In the genomic region with DNA sequence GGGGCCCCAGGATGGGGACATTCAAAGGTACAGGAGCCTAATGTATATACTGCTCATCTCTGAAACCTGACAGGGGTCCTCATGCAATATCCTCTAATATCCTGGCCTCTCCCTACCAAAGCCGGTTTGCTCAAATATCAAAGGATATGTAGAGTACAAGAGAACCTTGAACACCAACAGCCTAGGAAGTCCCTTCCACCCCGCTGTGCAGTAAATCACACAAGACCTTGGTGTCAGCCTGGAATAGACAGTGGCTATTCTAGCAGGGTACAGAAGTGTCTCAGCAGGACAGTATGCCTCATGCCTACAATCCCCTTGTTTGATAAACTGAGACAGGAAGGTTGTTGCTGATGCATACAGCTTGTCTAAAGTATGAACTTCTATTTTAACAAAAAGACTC, we compare ENCODE assay signal across 19 mouse cellular contexts. TPM values are rescaled to one million over a fixed set of nuclear protein-coding genes. Genes with fewer than 3 reads are reported as not detected.
"Had no signal": no experiment of that assay in that cellular context is flagged by ENCODE, and none has a peak within 500 bp of the region (broad histone marks: within the 10 kb centered on the region; RNA-seq: fewer than 3 reads in every experiment).

No protein-coding gene starts in this region.

- DNase-seq: cerebellum, adult 9-11 months; cerebellum, postnatal 10 days; cerebellum, postnatal 14 days; cerebellum, postnatal 25 days; cerebellum, postnatal 36 days; embryo, embryonic 11 days; forebrain, postnatal 0 days; gastrocnemius, adult 2 months; gastrocnemius, postnatal 10 days; gastrocnemius, postnatal 14 days; gastrocnemius, postnatal 25 days; gastrocnemius, postnatal 36 days; heart, adult 11 months; heart, adult 18-20 months; heart, adult 2 months had no signal

RNA-seq across cellular contexts. Expression of gene Sall1, which starts 46.7 kb away (rescaled TPM):
- total RNA-seq: common myeloid progenitor, adult 5-6 weeks; gastrocnemius, adult 18-20 months; gastrocnemius, adult 2 months; gastrocnemius, adult 8-10 months; gastrocnemius, postnatal 25 days; gastrocnemius, postnatal 36 days; granulocyte monocyte progenitor cell, adult 5-6 weeks had no signal
